Mouse (Mus musculus) intestine, postnatal 0 days (tissue): ENCODE measurements around the gene Slc7a5. TPM values are rescaled to one million over a fixed set of nuclear protein-coding genes. Genes with fewer than 3 reads are reported as not detected.

Experiments used
- ATAC-seq: fragments of 200-750 bp; cut with Nextera tagmentation; 2 replicates; pipeline ENCODE4 v1.8.0; 2017; ENCODE audit warnings: mild to moderate bottlenecking, moderate TSS enrichment, moderate library complexity
- H3K27ac ChIP-seq: fragments of 300-500 bp; sonication (generic); 2 replicates; pipeline ENCODE4 v1.5.1; 2014; ENCODE audit warnings: mild to moderate bottlenecking, low read depth, low read length, moderate library complexity
- H3K27me3 ChIP-seq: fragments of 300-500 bp; sonication (generic); replicated peaks from 2 replicates; pipeline ENCODE4 v1.6.1; 2014; ENCODE audit warnings: low read length, mixed read lengths; ENCODE audit not compliant: control insufficient read depth, insufficient read depth
- H3K36me3 ChIP-seq: fragments of 300-500 bp; sonication (generic); 2 replicates; pipeline ENCODE4 v1.6.1; 2014; ENCODE audit warnings: mild to moderate bottlenecking, moderate library complexity; ENCODE audit not compliant: control insufficient read depth, insufficient read depth
- H3K4me1 ChIP-seq: fragments of 300-500 bp; sonication (generic); replicated peaks from 2 replicates; pipeline ENCODE4 v1.6.1; 2014; ENCODE audit warnings: antibody characterized with exemption, low read length, mixed read lengths; ENCODE audit not compliant: control insufficient read depth, insufficient read depth
- H3K4me2 ChIP-seq: fragments of 300-500 bp; sonication (generic); replicated peaks from 2 replicates; pipeline ENCODE4 v1.6.1; 2014; ENCODE audit warnings: low read depth, mild to moderate bottlenecking, moderate library complexity
- H3K4me3 ChIP-seq: fragments of 300-500 bp; sonication (generic); 2 replicates; pipeline ENCODE4 v1.5.1; 2014; ENCODE audit warnings: low read depth, low read length
- H3K9ac ChIP-seq: fragments of 300-500 bp; sonication (generic); 2 replicates; pipeline ENCODE4 v1.6.1; 2014; ENCODE audit warnings: mild to moderate bottlenecking, low read depth, low read length
- H3K9me3 ChIP-seq: fragments of 300-500 bp; sonication (generic); 2 replicates; pipeline ENCODE4 v1.6.1; 2016; ENCODE audit warnings: mixed run types; ENCODE audit not compliant: control insufficient read depth
- CTCF ChIP-seq: sonication (generic); IDR thresholded peaks from 2 replicates; pipeline ENCODE4 v1.5.1; 2016; ENCODE audit warnings: low read depth, mild to moderate bottlenecking, control low read depth, antibody characterized with exemption, moderate library complexity
- WGBS: fragments of 180-500 bp; shearing (Covaris S2); extraction: QIAGEN DNeasy Blood & Tissue Kit; methylation state at CpG from one replicate; pipeline ENCODE4 v1.1.7; 2014; 5-methylcytosine and 5-hydroxymethylcytosine counted together
- polyA plus RNA-seq: library from polyadenylated mRNA; unstranded; fragments of >200 nt; fragmentation: Nextera tagmentation; extraction: Ambion mirVana; gene quantifications from 2 replicates; pipeline ENCODE4 v1.2.1, GENCODE M21; 2015

The Slc7a5 gene
- polyA plus RNA-seq, 1 experiment from 2014 or later: 6.1 TPM

DNA sequence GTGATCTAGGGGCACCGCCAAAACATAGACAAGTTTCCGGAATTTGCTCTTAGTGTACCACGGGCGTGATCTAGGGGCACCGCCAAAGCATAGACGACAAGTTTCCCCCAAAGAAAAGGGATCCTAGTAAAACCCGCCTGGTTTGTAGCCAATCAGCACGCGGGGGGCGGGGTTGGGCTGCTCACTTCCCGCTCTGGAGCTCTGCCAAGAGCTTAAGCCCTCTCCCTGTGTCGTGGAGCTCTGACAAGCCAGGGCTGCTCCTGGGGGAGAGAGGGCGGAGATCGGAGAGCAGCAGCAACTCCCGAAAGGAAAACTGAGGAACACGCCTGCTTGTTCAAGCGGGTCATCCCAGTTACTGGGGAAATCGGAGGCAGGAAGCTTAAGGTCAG is 40.3 kb upstream of the Slc7a5 start:
- Histone ChIP-seq H3K27ac (peak overlapping the region; percentile 41; the same call in 1 of the 2 replicates), H3K4me1 (peaks cover 5% of the 10 kb centered on the region; the same call in 1 of the 2 replicates), H3K36me3 (no peaks in the 10 kb centered on the region), H3K4me3 (peak overlapping the region; percentile 32), H3K9ac (peak overlapping the region; percentile 38; the same call in 1 of the 2 replicates), H3K4me2 (peak overlapping the region; percentile 67), H3K9me3 (no peaks in the 10 kb centered on the region), H3K27me3 (no peaks in the 10 kb centered on the region)
- under 1% methylated on average over 18 of the region's 18 CpGs for WGBS
- no peak for TF ChIP-seq CTCF
- no peak for ATAC-seq

DNA sequence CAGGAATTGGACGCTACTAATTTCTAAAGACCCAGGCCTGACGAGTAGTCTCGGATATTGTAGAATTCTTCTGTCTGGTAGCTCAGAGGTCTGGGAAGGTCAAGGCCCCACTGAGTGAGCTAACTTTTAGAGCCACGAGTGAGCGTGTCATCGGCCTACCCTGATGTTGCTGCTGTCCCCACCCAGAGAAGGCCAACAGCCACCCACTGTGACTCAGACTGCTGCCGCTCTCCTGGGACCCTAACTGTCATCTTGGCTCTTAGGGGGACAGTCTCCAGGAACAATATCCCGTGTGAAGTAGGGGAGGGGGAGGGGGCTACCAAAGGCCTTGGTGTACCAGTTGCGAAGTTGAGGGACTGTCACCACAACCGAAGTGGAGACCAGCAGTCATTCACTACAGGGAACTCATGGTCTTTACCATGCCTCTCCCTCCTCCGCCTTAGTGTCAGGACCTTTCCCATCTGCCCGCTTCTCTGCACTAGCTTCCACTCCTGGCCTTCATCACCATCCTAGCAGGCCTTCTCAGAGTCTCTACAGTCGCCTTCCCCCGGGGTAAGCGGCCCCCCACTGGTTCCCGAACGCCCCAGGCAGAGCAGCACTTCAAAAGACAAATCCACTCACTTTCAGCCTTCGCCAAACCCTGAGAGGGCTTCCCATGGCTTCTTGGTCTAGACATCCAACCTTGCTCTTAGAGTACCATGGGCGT is 39.7 kb upstream of the Slc7a5 start:
- Histone ChIP-seq H3K27ac (peak overlapping the region; percentile 41; the same call in 1 of the 2 replicates), H3K4me2 (peak overlapping the region; percentile 67), H3K9me3 (no peaks in the 10 kb centered on the region), H3K4me1 (0 out of 2 replicates have a peak, but pooled peaks cover 2% of the 10 kb centered on the region), H3K36me3 (no peaks in the 10 kb centered on the region), H3K27me3 (no peaks in the 10 kb centered on the region), H3K4me3 (peak overlapping the region; percentile 32), H3K9ac (peak overlapping the region; percentile 38; the same call in 1 of the 2 replicates)
- no peak for ATAC-seq
- 36% methylated on average over 19 of the region's 19 CpGs for WGBS
- TF ChIP-seq CTCF: no peak

DNA sequence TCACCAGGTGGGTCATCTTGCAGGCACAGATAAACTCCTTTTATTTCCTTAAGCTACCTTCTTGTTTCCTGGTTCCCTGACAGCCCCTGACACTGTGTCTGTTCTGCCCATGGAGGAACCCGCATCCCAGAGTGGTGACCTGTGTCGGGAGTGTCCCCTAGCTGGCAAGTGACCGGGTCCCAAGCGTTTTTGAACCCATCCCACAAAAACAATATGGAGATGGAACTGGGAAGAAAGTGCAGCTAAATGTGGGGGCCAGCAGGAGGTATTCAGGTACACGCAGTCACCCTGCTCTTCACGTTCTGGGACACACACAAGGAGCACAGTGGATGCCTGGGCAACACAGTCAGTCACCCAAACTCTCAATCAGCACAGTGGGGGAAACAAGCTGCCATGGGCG is 38.9 kb upstream of the Slc7a5 start:
- Histone ChIP-seq H3K9me3 (no peaks in the 10 kb centered on the region), H3K27ac (no peak overlapping the region), H3K36me3 (no peaks in the 10 kb centered on the region), H3K9ac (no peak overlapping the region), H3K4me1 (no peaks in the 10 kb centered on the region), H3K27me3 (no peaks in the 10 kb centered on the region), H3K4me2 (no peak overlapping the region), H3K4me3 (no peak overlapping the region)
- no peak for TF ChIP-seq CTCF
- WGBS: 91% methylated on average over 7 of the region's 7 CpGs
- no peak for ATAC-seq

DNA sequence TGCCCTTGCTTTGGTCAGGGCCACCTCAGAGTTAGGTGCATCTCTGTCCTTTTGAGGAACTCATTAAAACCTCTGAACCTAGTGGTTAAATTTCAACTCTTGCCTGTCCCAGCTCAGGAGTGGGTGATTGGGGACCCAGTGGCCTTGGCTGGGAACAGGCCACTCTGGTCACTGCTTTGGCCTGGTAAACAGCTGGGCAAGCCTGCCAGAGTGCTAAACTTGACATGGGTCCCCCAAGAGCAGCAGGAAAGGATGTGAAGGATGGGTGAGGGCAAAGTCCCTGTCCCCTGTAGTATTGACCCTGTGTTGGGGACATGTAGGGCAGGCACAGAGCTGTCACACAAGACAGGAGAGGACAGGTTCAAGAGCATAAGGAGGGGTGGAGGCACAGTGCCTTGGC is 37.3 kb upstream of the Slc7a5 start, which contains the start of gene Car5a:
TSS of gene Car5a (minus strand) at position 74 of the 400 bp plus-strand sequence.
- ATAC-seq: no peak
- Histone ChIP-seq H3K4me1 (no peaks in the 10 kb centered on the region), H3K9me3 (no peaks in the 10 kb centered on the region), H3K36me3 (no peaks in the 10 kb centered on the region), H3K4me3 (no peak within 1 kb of the TSS), H3K9ac (no peak within 1 kb of the TSS), H3K27ac (no peak within 1 kb of the TSS), H3K4me2 (no peak within 1 kb of the TSS), H3K27me3 (no peaks in the 10 kb centered on the region)
- TF ChIP-seq CTCF: no peak

DNA sequence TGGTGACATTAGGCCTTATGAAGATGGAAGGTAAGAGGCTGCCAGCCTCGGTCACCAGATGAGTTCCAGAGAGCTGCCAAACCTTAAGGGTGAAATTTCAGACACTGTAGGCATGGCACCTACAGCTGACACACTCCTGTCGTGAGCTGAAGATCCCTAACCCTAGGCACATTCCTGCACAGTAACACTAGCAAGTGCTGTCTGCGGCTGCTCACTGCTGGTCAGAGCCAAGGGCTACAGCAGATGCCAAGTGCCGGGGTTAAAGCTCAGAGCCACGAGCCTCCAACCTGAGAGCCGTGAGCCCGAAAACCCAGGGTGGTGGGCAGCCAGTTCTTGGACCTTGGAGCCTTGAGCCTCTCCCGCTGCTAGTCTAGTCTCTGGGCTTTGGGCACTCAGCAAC is 36.2 kb upstream of the Slc7a5 start:
- Histone ChIP-seq H3K27ac (no peak overlapping the region), H3K9me3 (no peaks in the 10 kb centered on the region), H3K4me2 (no peak overlapping the region), H3K36me3 (no peaks in the 10 kb centered on the region), H3K4me1 (no peaks in the 10 kb centered on the region), H3K4me3 (no peak overlapping the region), H3K27me3 (no peaks in the 10 kb centered on the region), H3K9ac (no peak overlapping the region)
- ATAC-seq: no peak
- 80% methylated on average over 8 of the region's 8 CpGs for WGBS
- no peak for TF ChIP-seq CTCF

GRCm38 (mm10) chr8:121943057-121943540 is 35.6 kb upstream of the Slc7a5 start:
- 24% methylated on average over 2 of the region's 2 CpGs for WGBS
- Histone ChIP-seq H3K9me3 (no peaks in the 10 kb centered on the region), H3K27ac (no peak overlapping the region), H3K4me3 (no peak overlapping the region), H3K27me3 (no peaks in the 10 kb centered on the region), H3K4me1 (no peaks in the 10 kb centered on the region), H3K9ac (no peak overlapping the region), H3K4me2 (no peak overlapping the region), H3K36me3 (no peaks in the 10 kb centered on the region)
- no peak for ATAC-seq
- no peak for TF ChIP-seq CTCF
